Mouse (Mus musculus): ENCODE measurements around the gene Gpn2. TPM values are rescaled to one million over a fixed set of nuclear protein-coding genes. Genes with fewer than 3 reads are reported as not detected.

Gpn2 gene
- polyA plus RNA-seq, 1 experiment, result 22.2 TPM

DNA sequence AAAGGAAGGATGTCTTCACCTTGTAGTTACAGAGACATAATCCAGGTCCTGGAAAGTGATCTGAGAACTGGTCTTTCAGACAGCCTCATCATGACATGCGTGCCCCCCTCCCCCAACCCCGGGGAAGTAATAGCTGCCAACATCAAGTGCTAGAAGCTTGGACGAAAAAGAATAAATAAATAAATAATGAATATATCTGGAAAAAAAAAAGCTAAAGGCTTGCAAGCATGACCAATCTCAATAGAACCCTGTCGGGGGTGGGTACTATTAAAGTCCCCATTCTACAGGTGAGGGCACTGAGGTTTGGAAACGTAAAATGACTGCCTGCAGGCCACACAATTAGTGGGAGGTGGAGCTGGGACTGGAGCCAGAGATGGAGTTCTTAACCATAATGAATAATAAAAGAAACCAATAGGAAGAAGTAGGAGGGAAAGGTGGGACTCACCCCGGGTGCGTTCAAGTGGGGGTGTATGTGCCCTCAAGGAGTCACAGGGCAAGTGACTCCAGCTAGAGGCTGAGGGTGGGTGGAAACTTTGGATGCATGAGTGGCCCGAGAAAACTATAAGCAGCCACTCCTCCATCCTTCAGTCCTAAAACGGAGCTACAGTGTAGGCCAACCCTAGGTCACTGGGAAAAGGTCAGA is 47.7 kb downstream of the Gpn2 start:
- Histone ChIP-seq H3K9ac (ENCODE audit: low read depth, poor library complexity, severe bottlenecking) (peak overlapping the region; percentile 98), H3K4me1 (ENCODE audit: control insufficient read depth, insufficient read depth, low read length) (peaks cover 10% of the 10 kb centered on the region), H3K36me3 (ENCODE audit: control insufficient read depth, insufficient read depth, low read length, poor library complexity, severe bottlenecking) (no peaks in the 10 kb centered on the region), H3K27me3 (ENCODE audit: control insufficient read depth, insufficient read depth, low read length, poor library complexity, severe bottlenecking) (no peaks in the 10 kb centered on the region), H3K4me3 (ENCODE audit: low read depth, low read length) (peak overlapping the region; percentile 78), H3K9me3 (replicated peaks; ENCODE audit: control insufficient read depth, insufficient read depth, low read length, poor library complexity, severe bottlenecking) (no peaks in the 10 kb centered on the region), H3K27ac (ENCODE audit: insufficient read depth, low read length) (no peak overlapping the region)
- no peak for TF ChIP-seq CTCF (IDR thresholded peaks at IDR 0.05; ENCODE audit: low read depth, low read length)
- TF ChIP-seq POLR2A (IDR thresholded peaks at IDR 0.05; ENCODE audit: insufficient read depth, low read length), result no peak
- no peak for TF ChIP-seq EP300 (IDR thresholded peaks at IDR 0.05; ENCODE audit: insufficient read depth, low read depth, low read length)

DNA sequence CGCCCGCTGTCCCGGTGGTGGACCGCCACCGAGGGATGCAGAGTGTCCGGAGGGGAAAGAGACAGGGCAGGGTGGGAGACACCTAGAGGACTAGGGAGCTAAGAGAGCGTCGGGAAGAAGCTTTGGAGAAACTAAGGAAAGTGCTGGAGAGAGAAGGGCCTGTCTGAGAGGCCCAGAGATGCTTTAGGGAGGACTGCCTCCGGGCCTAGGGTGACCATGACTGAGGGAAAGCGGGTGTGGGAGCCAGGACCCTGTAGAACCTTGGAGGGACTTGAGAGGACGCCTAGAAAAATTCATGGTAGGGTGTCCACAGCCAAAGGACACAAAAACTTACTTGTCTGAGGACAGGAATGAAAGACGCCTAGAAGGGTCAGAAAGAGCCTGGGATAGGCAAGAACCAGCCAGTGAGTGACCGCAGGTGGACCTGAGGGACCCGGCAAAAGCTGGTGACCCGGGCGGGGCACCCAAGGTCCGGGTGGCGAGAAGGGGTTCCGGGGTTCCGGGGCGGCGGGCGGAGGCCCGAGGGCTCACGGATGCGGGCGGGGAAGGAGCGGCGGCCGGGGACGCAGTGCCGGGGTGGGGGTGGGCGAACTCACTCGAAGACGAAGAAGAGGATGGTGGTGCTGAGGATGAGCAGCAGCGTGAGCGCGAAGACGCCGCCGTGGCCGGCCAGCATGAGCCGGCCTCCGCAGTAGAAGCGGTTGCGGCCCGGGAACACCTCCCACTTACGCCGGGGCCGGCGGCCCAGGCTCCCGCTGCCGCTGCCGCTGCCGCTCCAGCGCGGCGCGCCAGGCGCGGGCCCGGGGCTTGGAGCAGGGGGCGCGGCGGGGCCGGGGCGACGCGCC is 48.5 kb downstream of the Gpn2 start:
- peak overlapping the region; percentile 98 for H3K9ac ChIP-seq (ENCODE audit: low read depth, poor library complexity, severe bottlenecking)
- no peaks in the 10 kb centered on the region for H3K36me3 ChIP-seq (ENCODE audit: control insufficient read depth, insufficient read depth, low read length, poor library complexity, severe bottlenecking)
- H3K9me3 ChIP-seq (replicated peaks; ENCODE audit: control insufficient read depth, insufficient read depth, low read length, poor library complexity, severe bottlenecking), result no peaks in the 10 kb centered on the region
- H3K4me3 ChIP-seq (ENCODE audit: low read depth, low read length), result peak overlapping the region; percentile 78
- no peak overlapping the region for H3K27ac ChIP-seq (ENCODE audit: insufficient read depth, low read length)
- TF ChIP-seq POLR2A (IDR thresholded peaks at IDR 0.05; ENCODE audit: insufficient read depth, low read length), result no peak
- no peak for TF ChIP-seq CTCF (IDR thresholded peaks at IDR 0.05; ENCODE audit: low read depth, low read length)
- TF ChIP-seq EP300 (IDR thresholded peaks at IDR 0.05; ENCODE audit: insufficient read depth, low read depth, low read length), result no peak
- H3K4me1 ChIP-seq (ENCODE audit: control insufficient read depth, insufficient read depth, low read length), result peaks cover 8% of the 10 kb centered on the region
- no peaks in the 10 kb centered on the region for H3K27me3 ChIP-seq (ENCODE audit: control insufficient read depth, insufficient read depth, low read length, poor library complexity, severe bottlenecking)

DNA sequence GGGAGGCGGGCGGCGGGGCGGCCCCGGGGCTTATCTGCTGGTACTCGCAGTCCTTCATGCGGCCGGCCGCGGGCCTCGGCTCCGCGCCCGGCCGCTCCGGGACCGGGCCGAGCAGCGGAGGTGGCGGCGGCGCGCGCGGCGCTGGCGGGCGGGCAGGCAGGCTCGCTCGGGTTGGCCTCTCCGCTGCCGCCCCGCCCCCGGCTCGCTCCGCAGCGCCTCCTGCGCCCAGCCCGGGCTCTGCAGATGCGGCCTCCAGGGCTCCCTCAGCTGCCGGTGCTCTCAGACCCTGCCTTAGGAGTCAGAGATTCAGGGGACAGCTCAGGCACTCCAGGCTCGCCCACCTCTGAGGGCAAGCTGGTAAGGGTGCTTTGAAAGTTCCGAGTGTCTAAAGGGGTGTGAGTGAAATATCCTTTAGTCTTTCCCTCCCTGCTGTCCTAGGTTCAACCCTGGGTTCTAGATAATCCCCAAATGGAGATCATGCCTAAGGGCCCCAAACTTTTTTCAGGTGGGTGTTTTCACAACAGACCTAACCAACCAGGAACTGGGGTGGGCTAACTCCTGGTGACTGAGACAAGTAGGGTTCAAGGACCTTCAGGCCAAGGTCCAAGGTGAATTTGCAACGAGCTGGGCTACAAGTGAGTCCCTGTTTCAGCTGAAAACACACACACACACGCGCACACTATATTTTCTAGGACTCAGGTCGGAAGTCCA is 49.3 kb downstream of the Gpn2 start:
- peak overlapping the region; percentile 98 for H3K9ac ChIP-seq (ENCODE audit: low read depth, poor library complexity, severe bottlenecking)
- no peaks in the 10 kb centered on the region for H3K9me3 ChIP-seq (replicated peaks; ENCODE audit: control insufficient read depth, insufficient read depth, low read length, poor library complexity, severe bottlenecking)
- 0 out of 2 replicates have a peak overlapping the region, but pooled peaks have one; percentile 9 for H3K27ac ChIP-seq (ENCODE audit: insufficient read depth, low read length)
- no peaks in the 10 kb centered on the region for H3K36me3 ChIP-seq (ENCODE audit: control insufficient read depth, insufficient read depth, low read length, poor library complexity, severe bottlenecking)
- TF ChIP-seq POLR2A (IDR thresholded peaks at IDR 0.05; ENCODE audit: insufficient read depth, low read length) (no peak), CTCF (IDR thresholded peaks at IDR 0.05; ENCODE audit: low read depth, low read length) (peak; percentile 54), EP300 (IDR thresholded peaks at IDR 0.05; ENCODE audit: insufficient read depth, low read depth, low read length) (no peak)
- H3K4me1 ChIP-seq (ENCODE audit: control insufficient read depth, insufficient read depth, low read length), result peaks cover 8% of the 10 kb centered on the region
- no peaks in the 10 kb centered on the region for H3K27me3 ChIP-seq (ENCODE audit: control insufficient read depth, insufficient read depth, low read length, poor library complexity, severe bottlenecking)
- H3K4me3 ChIP-seq (ENCODE audit: low read depth, low read length), result peak overlapping the region; percentile 78; the same call in 1 of the 2 replicates

DNA sequence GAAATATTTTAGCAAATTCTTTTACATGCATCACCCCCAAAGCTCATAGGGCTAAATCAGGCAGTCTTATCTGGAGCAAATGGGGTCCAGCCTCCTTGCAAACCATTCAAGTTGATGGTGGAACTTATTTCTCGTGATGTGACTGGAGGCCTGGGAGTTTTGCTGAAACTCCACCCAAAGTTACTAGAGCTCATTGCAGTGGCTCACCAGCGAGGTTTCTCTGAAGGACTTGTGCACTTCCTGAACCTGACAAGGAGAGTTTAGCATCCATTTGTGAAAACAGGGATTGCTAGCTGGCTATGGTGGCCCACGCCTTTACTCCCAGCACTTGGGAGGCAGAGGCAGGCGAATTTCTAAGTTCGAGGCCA is 49.9 kb downstream of the Gpn2 start:
- Histone ChIP-seq H3K27ac (ENCODE audit: insufficient read depth, low read length) (0 out of 2 replicates have a peak overlapping the region, but pooled peaks have one; percentile 9), H3K4me3 (ENCODE audit: low read depth, low read length) (no peak overlapping the region), H3K4me1 (ENCODE audit: control insufficient read depth, insufficient read depth, low read length) (peaks cover 8% of the 10 kb centered on the region), H3K9me3 (replicated peaks; ENCODE audit: control insufficient read depth, insufficient read depth, low read length, poor library complexity, severe bottlenecking) (no peaks in the 10 kb centered on the region), H3K9ac (ENCODE audit: low read depth, poor library complexity, severe bottlenecking) (no peak overlapping the region), H3K27me3 (ENCODE audit: control insufficient read depth, insufficient read depth, low read length, poor library complexity, severe bottlenecking) (no peaks in the 10 kb centered on the region), H3K36me3 (ENCODE audit: control insufficient read depth, insufficient read depth, low read length, poor library complexity, severe bottlenecking) (no peaks in the 10 kb centered on the region)
- TF ChIP-seq POLR2A (IDR thresholded peaks at IDR 0.05; ENCODE audit: insufficient read depth, low read length), result no peak
- no peak for TF ChIP-seq CTCF (IDR thresholded peaks at IDR 0.05; ENCODE audit: low read depth, low read length)
- no peak for TF ChIP-seq EP300 (IDR thresholded peaks at IDR 0.05; ENCODE audit: insufficient read depth, low read depth, low read length)

Other genes starting within 250 kb of the Gpn2 start
- 69.2 and 71.5 TPM in 2 replicates for gene Wdtc1, start 230.9 kb upstream of the Gpn2 start, polyA plus RNA-seq (2011; ENCODE audit: insufficient read depth, insufficient read length, low read depth, missing spikeins)
- gene Slc9a1, start 214.7 kb upstream of the Gpn2 start, polyA plus RNA-seq (2011; ENCODE audit: insufficient read depth, insufficient read length, low read depth, missing spikeins), result 18.4 and 21.4 TPM in 2 replicates
- 10.9 and 12.4 TPM in 2 replicates for gene Tent5b, start 104.2 kb upstream of the Gpn2 start, polyA plus RNA-seq (2011; ENCODE audit: insufficient read depth, insufficient read length, low read depth, missing spikeins)
- 10.4 and 13.6 TPM in 2 replicates for gene Trnp1, start 85.8 kb upstream of the Gpn2 start, polyA plus RNA-seq (2011; ENCODE audit: insufficient read depth, insufficient read length, low read depth, missing spikeins)
- 10.2 and 13.2 TPM in 2 replicates for gene Kdf1, start 65.4 kb upstream of the Gpn2 start, polyA plus RNA-seq (2011; ENCODE audit: insufficient read depth, insufficient read length, low read depth, missing spikeins)
- gene Nudc, start 38.4 kb upstream of the Gpn2 start, polyA plus RNA-seq (2011; ENCODE audit: insufficient read depth, insufficient read length, low read depth, missing spikeins), result 274 and 303 TPM in 2 replicates
- gene Nr0b2, start 31.0 kb upstream of the Gpn2 start, polyA plus RNA-seq (2011; ENCODE audit: insufficient read depth, insufficient read length, low read depth, missing spikeins), result not detected in 2 replicates
- 3.9 and 7.9 TPM in 2 replicates for gene Gpatch3, start 9.6 kb upstream of the Gpn2 start, polyA plus RNA-seq (2011; ENCODE audit: insufficient read depth, insufficient read length, low read depth, missing spikeins)
- gene Sfn, start 17.8 kb downstream of the Gpn2 start, polyA plus RNA-seq (2011; ENCODE audit: insufficient read depth, insufficient read length, low read depth, missing spikeins), result 250 and 292 TPM in 2 replicates
- 34.4 and 43.8 TPM in 2 replicates for gene Zdhhc18, start 65.8 kb downstream of the Gpn2 start, polyA plus RNA-seq (2011; ENCODE audit: insufficient read depth, insufficient read length, low read depth, missing spikeins)
- gene Pigv, start 88.3 kb downstream of the Gpn2 start, polyA plus RNA-seq (2011; ENCODE audit: insufficient read depth, insufficient read length, low read depth, missing spikeins), result 12.8 and 15.2 TPM in 2 replicates
- 119 and 123 TPM in 2 replicates for gene Arid1a, start 172.4 kb downstream of the Gpn2 start, polyA plus RNA-seq (2011; ENCODE audit: insufficient read depth, insufficient read length, low read depth, missing spikeins)

All from ES-Bruce4 (cell line).